Mouse (Mus musculus): ENCODE results near the gene Edc3. TPM values are rescaled to one million over a fixed set of nuclear protein-coding genes. Genes with fewer than 3 reads are reported as not detected.

Gene Edc3
- 10.4 and 11.9 TPM in 2 replicates for total RNA-seq (2023)

GRCm38 (mm10) chr9:57708068-57708719, at the start of gene Edc3:
Edc3 (plus strand) TSS chr9:57708540.

GRCm38 (mm10) chr9:57683520-57683919, 24.8 kb upstream of the Edc3 start, which contains the start of gene Cyp1a2:
Cyp1a2 (minus strand) TSS chr9:57683703.

GRCm38 (mm10) chr9:57687751-57688150, 20.6 kb upstream of the Edc3 start, which contains the start of gene Cyp1a1:
Cyp1a1 (plus strand) TSS chr9:57687928.

GRCm38 (mm10) chr9:57765364-57766351, 57.3 kb downstream of the Edc3 start, which contains the start of gene Clk3:
Clk3 (minus strand) TSS chr9:57765860.

Other genes with a start within 250 kb of the Edc3 start
- gene Scamp5, start 240.5 kb upstream of the Edc3 start, total RNA-seq (2023) = 0.34 and 0.35 TPM in 2 replicates
- not detected in 2 replicates for gene Rpp25, start 204.5 kb upstream of the Edc3 start, total RNA-seq (2023)
- gene Cox5a, start 187.3 kb upstream of the Edc3 start, total RNA-seq (2023) = 102 and 107 TPM in 2 replicates
- 7.1 and 10.2 TPM in 2 replicates for gene Fam219b, start 171.0 kb upstream of the Edc3 start, total RNA-seq (2023)
- gene Mpi, start 155.8 kb upstream of the Edc3 start, total RNA-seq (2023) = 6.6 and 10.1 TPM in 2 replicates
- gene Scamp2, start 147.6 kb upstream of the Edc3 start, total RNA-seq (2023) = 192 and 234 TPM in 2 replicates
- gene Ulk3, start 119.1 kb upstream of the Edc3 start, total RNA-seq (2023) = 28.6 and 35.8 TPM in 2 replicates
- not detected in 2 replicates for gene Cplx3, start 102.3 kb upstream of the Edc3 start, total RNA-seq (2023)
- not detected in 2 replicates for gene Lman1l, start 87.8 kb upstream of the Edc3 start, total RNA-seq (2023)
- 161 and 173 TPM in 2 replicates for gene Csk, start 54.9 kb upstream of the Edc3 start, total RNA-seq (2023)
- not detected in 2 replicates for gene Cyp1a2, start 24.8 kb upstream of the Edc3 start, total RNA-seq (2023)
- not detected in 2 replicates for gene Cyp1a1, start 20.6 kb upstream of the Edc3 start, total RNA-seq (2023)
- 208 and 260 TPM in 2 replicates for gene Clk3, start 57.3 kb downstream of the Edc3 start, total RNA-seq (2023)
- gene Arid3b, start 128.3 kb downstream of the Edc3 start, total RNA-seq (2023) = 46.2 and 56.8 TPM in 2 replicates
- 57.9 and 62.1 TPM in 2 replicates for gene Ubl7, start 202.4 kb downstream of the Edc3 start, total RNA-seq (2023)
- 32.7 and 34.0 TPM in 2 replicates for gene Sema7a, start 231.6 kb downstream of the Edc3 start, total RNA-seq (2023)